Mouse (Mus musculus): ENCODE results near the gene Xlr5c. TPM values are rescaled to one million over a fixed set of nuclear protein-coding genes. Genes with fewer than 3 reads are reported as not detected.

The Xlr5c gene
- polyA plus RNA-seq, 1 experiment from 2014 or later: not detected

Other genes starting within 250 kb of the Xlr5c start
- 2.3 and 3.0 TPM in 2 replicates for gene Pnma3, start 228.2 kb downstream of the Xlr5c start, polyA plus RNA-seq (2015; fragmentation: Nextera tagmentation; extraction: Ambion mirVana)
- 0.29 and 0.62 TPM in 2 replicates for gene Xlr4a, start 210.5 kb downstream of the Xlr5c start, polyA plus RNA-seq (2015; fragmentation: Nextera tagmentation; extraction: Ambion mirVana)
- 3.5 and 5.1 TPM in 2 replicates for gene Xlr3a, start 195.9 kb downstream of the Xlr5c start, polyA plus RNA-seq (2015; fragmentation: Nextera tagmentation; extraction: Ambion mirVana)
- 0.28 and 0.51 TPM in 2 replicates for gene Gm14685, start 175.9 kb downstream of the Xlr5c start, polyA plus RNA-seq (2015; fragmentation: Nextera tagmentation; extraction: Ambion mirVana)
- gene Xlr5b, start 144.2 kb downstream of the Xlr5c start, polyA plus RNA-seq (2015; fragmentation: Nextera tagmentation; extraction: Ambion mirVana): not detected in 2 replicates
- gene DXBay18, start 143.5 kb downstream of the Xlr5c start, polyA plus RNA-seq (2015; fragmentation: Nextera tagmentation; extraction: Ambion mirVana): 0.21 and 0.44 TPM in 2 replicates
- gene Spin2d, start 116.0 kb downstream of the Xlr5c start, polyA plus RNA-seq (2015; fragmentation: Nextera tagmentation; extraction: Ambion mirVana): not detected in 2 replicates
- gene Xlr3b, start 100.8 kb downstream of the Xlr5c start, polyA plus RNA-seq (2015; fragmentation: Nextera tagmentation; extraction: Ambion mirVana): 18.9 and 23.1 TPM in 2 replicates
- 0.44 and 1.1 TPM in 2 replicates for gene Xlr4b, start 78.6 kb downstream of the Xlr5c start, polyA plus RNA-seq (2015; fragmentation: Nextera tagmentation; extraction: Ambion mirVana)
- gene F8a, start 64.7 kb downstream of the Xlr5c start, polyA plus RNA-seq (2015; fragmentation: Nextera tagmentation; extraction: Ambion mirVana): 33.2 and 35.2 TPM in 2 replicates
- 0.30 and 0.79 TPM in 2 replicates for gene Xlr4c, start 49.8 kb downstream of the Xlr5c start, polyA plus RNA-seq (2015; fragmentation: Nextera tagmentation; extraction: Ambion mirVana)
- gene Xlr3c, start 27.6 kb downstream of the Xlr5c start, polyA plus RNA-seq (2015; fragmentation: Nextera tagmentation; extraction: Ambion mirVana): 0.32 and 0.96 TPM in 2 replicates
- gene Xlr5a, start within 50 bp of the Xlr5c start, polyA plus RNA-seq (2015; fragmentation: Nextera tagmentation; extraction: Ambion mirVana): not detected in 2 replicates
- not detected in 2 replicates for gene Gm45015, start 43.9 kb upstream of the Xlr5c start, polyA plus RNA-seq (2015; fragmentation: Nextera tagmentation; extraction: Ambion mirVana)
- 10.6 and 10.9 TPM in 2 replicates for gene Zfp275, start 49.6 kb upstream of the Xlr5c start, polyA plus RNA-seq (2015; fragmentation: Nextera tagmentation; extraction: Ambion mirVana)
- gene Gm18336, start 105.8 kb upstream of the Xlr5c start, polyA plus RNA-seq (2015; fragmentation: Nextera tagmentation; extraction: Ambion mirVana): not detected in 2 replicates
- gene Zfp92, start 118.1 kb upstream of the Xlr5c start, polyA plus RNA-seq (2015; fragmentation: Nextera tagmentation; extraction: Ambion mirVana): 0.51 and 0.67 TPM in 2 replicates
- not detected in 2 replicates for gene Trex2, start 142.4 kb upstream of the Xlr5c start, polyA plus RNA-seq (2015; fragmentation: Nextera tagmentation; extraction: Ambion mirVana)
- 73.0 and 73.5 TPM in 2 replicates for gene Haus7, start 166.1 kb upstream of the Xlr5c start, polyA plus RNA-seq (2015; fragmentation: Nextera tagmentation; extraction: Ambion mirVana)
- gene Bgn, start 190.6 kb upstream of the Xlr5c start, polyA plus RNA-seq (2015; fragmentation: Nextera tagmentation; extraction: Ambion mirVana): 21.6 and 28.6 TPM in 2 replicates
- gene Atp2b3, start 210.1 kb upstream of the Xlr5c start, polyA plus RNA-seq (2015; fragmentation: Nextera tagmentation; extraction: Ambion mirVana): 3.6 and 4.2 TPM in 2 replicates